Mouse (Mus musculus): ENCODE measurements around the gene Llcfc1. TPM values are rescaled to one million over a fixed set of nuclear protein-coding genes. Genes with fewer than 3 reads are reported as not detected.

The Llcfc1 gene
- total and polyA plus RNA-seq, 2 experiments: not detected

DNA sequence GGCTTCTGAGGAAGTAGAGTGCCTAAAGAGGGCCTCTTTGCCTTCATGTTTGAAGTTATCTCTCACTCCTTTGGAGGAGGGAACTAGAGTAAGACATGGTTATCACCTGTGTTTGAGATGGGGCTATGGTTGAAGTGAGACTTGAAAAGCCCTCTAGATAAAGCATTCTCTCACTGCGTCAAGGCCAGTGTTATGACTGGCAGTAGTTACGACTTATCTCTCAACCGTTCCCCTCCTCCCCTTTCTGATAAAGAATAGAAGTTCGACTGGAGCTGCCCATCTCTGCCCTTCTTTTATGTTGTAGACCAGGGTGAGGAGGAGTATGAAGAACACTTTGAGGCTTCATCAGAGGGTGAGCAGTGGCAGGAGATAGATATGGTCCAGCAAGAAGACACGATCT, 680 bp downstream of the Llcfc1 start:
- no peak for TF ChIP-seq POLR2A (IDR thresholded peaks at IDR 0.05; ENCODE audit: extremely low read depth, insufficient read depth, low read length)
- TF ChIP-seq CTCF (IDR thresholded peaks at IDR 0.05; ENCODE audit: low read depth, low read length): no peak
- DNase-seq (ENCODE audit: extremely low read depth, low read depth, low spot score): no peak
- H3K27ac ChIP-seq (replicated peaks; ENCODE audit: insufficient read depth, low read depth, low read length): no peak overlapping the region
- H3K9ac ChIP-seq (ENCODE audit: low read depth, low read length): no peak overlapping the region
- no peak overlapping the region for H3K4me3 ChIP-seq (ENCODE audit: insufficient read depth, low read depth, low read length)
- WGBS: 66% methylated on average over 5 of the region's 5 CpGs
- no peaks in the 10 kb centered on the region for H3K36me3 ChIP-seq (ENCODE audit: control insufficient read depth, insufficient read depth, low read length)
- H3K27me3 ChIP-seq (ENCODE audit: control insufficient read depth, insufficient read depth, low read length): no peaks in the 10 kb centered on the region
- H3K79me2 ChIP-seq (ENCODE audit: control insufficient read depth, insufficient read depth, low read length): no peaks in the 10 kb centered on the region
- H3K4me1 ChIP-seq (ENCODE audit: control insufficient read depth, insufficient read depth, low read length): no peaks in the 10 kb centered on the region

DNA sequence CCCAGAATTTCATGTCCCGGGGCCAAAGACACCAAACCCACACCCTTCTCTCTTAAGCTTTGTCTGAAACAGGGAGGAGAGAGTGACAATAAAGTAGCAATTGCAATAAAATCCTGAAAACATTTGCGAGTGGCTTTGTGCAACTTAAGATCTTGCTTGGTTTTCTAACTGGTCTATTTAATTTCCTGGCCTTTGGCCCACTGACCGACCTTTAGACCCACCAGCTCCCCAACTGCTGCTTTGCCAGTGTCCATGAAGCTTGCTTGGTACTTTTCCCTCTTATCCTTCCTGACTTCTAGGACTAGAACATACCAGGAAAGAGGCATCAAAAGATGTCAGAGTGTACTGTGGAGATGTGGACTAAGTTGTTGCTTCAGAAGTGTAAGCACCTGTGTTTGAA, 1.4 kb downstream of the Llcfc1 start:
- no peak for DNase-seq (ENCODE audit: extremely low read depth, low read depth, low spot score)
- no peak overlapping the region for H3K27ac ChIP-seq (replicated peaks; ENCODE audit: insufficient read depth, low read depth, low read length)
- H3K4me1 ChIP-seq (ENCODE audit: control insufficient read depth, insufficient read depth, low read length): no peaks in the 10 kb centered on the region
- H3K9ac ChIP-seq (ENCODE audit: low read depth, low read length): no peak overlapping the region
- 81% methylated on average over 3 of the region's 3 CpGs for WGBS
- no peak overlapping the region for H3K4me3 ChIP-seq (ENCODE audit: insufficient read depth, low read depth, low read length)
- no peaks in the 10 kb centered on the region for H3K27me3 ChIP-seq (ENCODE audit: control insufficient read depth, insufficient read depth, low read length)
- H3K36me3 ChIP-seq (ENCODE audit: control insufficient read depth, insufficient read depth, low read length): no peaks in the 10 kb centered on the region
- no peaks in the 10 kb centered on the region for H3K79me2 ChIP-seq (ENCODE audit: control insufficient read depth, insufficient read depth, low read length)
- TF ChIP-seq POLR2A (IDR thresholded peaks at IDR 0.05; ENCODE audit: extremely low read depth, insufficient read depth, low read length) (no peak), CTCF (IDR thresholded peaks at IDR 0.05; ENCODE audit: low read depth, low read length) (no peak)

DNA sequence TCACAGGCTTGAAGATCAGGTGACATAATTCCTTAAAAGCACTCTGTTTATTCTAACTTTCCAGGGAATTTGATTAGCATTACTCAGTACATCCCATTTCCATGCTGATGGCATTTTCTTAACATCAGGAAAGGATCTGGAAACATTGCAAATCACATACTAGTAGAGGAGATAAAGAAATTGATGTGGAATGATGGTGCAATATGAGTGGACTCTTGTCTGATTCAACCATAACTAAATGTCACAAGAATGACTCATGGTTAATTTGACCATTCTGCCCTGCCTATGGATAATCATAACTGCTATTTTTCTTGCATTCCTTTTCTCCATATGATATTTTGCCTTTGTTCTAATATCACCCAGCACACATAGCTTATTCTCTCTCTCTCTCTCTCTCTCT, 8.0 kb downstream of the Llcfc1 start:
- H3K79me2 ChIP-seq (ENCODE audit: control insufficient read depth, insufficient read depth, low read length): no peaks in the 10 kb centered on the region
- no peak overlapping the region for H3K9ac ChIP-seq (ENCODE audit: low read depth, low read length)
- H3K27me3 ChIP-seq (ENCODE audit: control insufficient read depth, insufficient read depth, low read length): no peaks in the 10 kb centered on the region
- H3K27ac ChIP-seq (replicated peaks; ENCODE audit: insufficient read depth, low read depth, low read length): no peak overlapping the region
- H3K4me1 ChIP-seq (ENCODE audit: control insufficient read depth, insufficient read depth, low read length): no peaks in the 10 kb centered on the region
- H3K4me3 ChIP-seq (ENCODE audit: insufficient read depth, low read depth, low read length): no peak overlapping the region
- H3K36me3 ChIP-seq (ENCODE audit: control insufficient read depth, insufficient read depth, low read length): no peaks in the 10 kb centered on the region
- DNase-seq (ENCODE audit: extremely low read depth, low read depth, low spot score): no peak
- TF ChIP-seq CTCF (IDR thresholded peaks at IDR 0.05; ENCODE audit: low read depth, low read length) (no peak), POLR2A (IDR thresholded peaks at IDR 0.05; ENCODE audit: extremely low read depth, insufficient read depth, low read length) (no peak)

DNA sequence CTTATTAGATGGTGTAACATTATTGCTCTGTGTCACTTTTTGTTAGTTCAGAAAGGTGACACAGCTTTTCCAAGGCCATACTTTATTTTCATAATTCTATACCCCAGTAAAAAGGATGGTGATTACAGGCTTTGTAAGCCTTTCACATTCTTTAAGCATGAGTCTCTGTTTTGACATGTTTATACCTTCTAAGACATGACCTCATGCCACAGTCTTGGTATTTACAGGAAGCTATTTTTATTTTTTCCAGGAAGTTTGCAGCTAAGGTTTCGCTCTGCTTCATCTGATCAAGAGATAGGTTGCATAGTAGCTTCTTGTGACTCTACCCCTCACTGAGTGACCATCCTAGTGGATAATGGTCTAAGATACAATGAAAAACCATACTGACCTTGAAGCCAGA, 10.2 kb downstream of the Llcfc1 start:
- H3K4me3 ChIP-seq (ENCODE audit: insufficient read depth, low read depth, low read length): no peak overlapping the region
- H3K27ac ChIP-seq (replicated peaks; ENCODE audit: insufficient read depth, low read depth, low read length): no peak overlapping the region
- no peak for DNase-seq (ENCODE audit: extremely low read depth, low read depth, low spot score)
- H3K36me3 ChIP-seq (ENCODE audit: control insufficient read depth, insufficient read depth, low read length): no peaks in the 10 kb centered on the region
- H3K9ac ChIP-seq (ENCODE audit: low read depth, low read length): no peak overlapping the region
- TF ChIP-seq CTCF (IDR thresholded peaks at IDR 0.05; ENCODE audit: low read depth, low read length) (no peak), POLR2A (IDR thresholded peaks at IDR 0.05; ENCODE audit: extremely low read depth, insufficient read depth, low read length) (no peak)
- 93% methylated on average over 1 of the region's 1 CpGs for WGBS
- no peaks in the 10 kb centered on the region for H3K4me1 ChIP-seq (ENCODE audit: control insufficient read depth, insufficient read depth, low read length)
- H3K27me3 ChIP-seq (ENCODE audit: control insufficient read depth, insufficient read depth, low read length): no peaks in the 10 kb centered on the region
- no peaks in the 10 kb centered on the region for H3K79me2 ChIP-seq (ENCODE audit: control insufficient read depth, insufficient read depth, low read length)

DNA sequence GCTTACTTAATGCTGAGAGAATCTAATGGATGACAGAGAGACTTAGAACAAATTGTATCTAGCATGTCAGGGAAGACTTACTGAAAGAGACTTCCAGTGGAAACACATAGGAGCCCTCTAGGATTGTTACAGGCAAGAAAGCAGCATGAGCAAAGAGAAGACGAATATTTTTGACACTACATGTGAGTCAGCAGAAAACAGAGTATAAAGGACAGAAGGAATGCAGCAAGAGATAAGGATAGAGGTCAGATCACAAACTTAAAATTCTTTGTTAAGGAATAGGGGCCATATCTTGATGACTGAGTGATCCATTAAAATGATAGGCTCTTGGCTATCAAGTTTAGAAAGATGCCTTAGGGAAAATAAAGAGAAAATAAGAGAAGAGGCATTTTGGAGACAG, 17.0 kb downstream of the Llcfc1 start:
- Histone ChIP-seq H3K36me3 (ENCODE audit: control insufficient read depth, insufficient read depth, low read length) (no peaks in the 10 kb centered on the region), H3K79me2 (ENCODE audit: control insufficient read depth, insufficient read depth, low read length) (no peaks in the 10 kb centered on the region), H3K4me3 (ENCODE audit: insufficient read depth, low read depth, low read length) (no peak overlapping the region), H3K4me1 (ENCODE audit: control insufficient read depth, insufficient read depth, low read length) (no peaks in the 10 kb centered on the region), H3K27ac (replicated peaks; ENCODE audit: insufficient read depth, low read depth, low read length) (no peak overlapping the region), H3K27me3 (ENCODE audit: control insufficient read depth, insufficient read depth, low read length) (no peaks in the 10 kb centered on the region), H3K9ac (ENCODE audit: low read depth, low read length) (no peak overlapping the region)
- DNase-seq (ENCODE audit: extremely low read depth, low read depth, low spot score): no peak
- TF ChIP-seq POLR2A (IDR thresholded peaks at IDR 0.05; ENCODE audit: extremely low read depth, insufficient read depth, low read length) (no peak), CTCF (IDR thresholded peaks at IDR 0.05; ENCODE audit: low read depth, low read length) (no peak)
- WGBS: 44% methylated on average over 1 of the region's 1 CpGs

DNA sequence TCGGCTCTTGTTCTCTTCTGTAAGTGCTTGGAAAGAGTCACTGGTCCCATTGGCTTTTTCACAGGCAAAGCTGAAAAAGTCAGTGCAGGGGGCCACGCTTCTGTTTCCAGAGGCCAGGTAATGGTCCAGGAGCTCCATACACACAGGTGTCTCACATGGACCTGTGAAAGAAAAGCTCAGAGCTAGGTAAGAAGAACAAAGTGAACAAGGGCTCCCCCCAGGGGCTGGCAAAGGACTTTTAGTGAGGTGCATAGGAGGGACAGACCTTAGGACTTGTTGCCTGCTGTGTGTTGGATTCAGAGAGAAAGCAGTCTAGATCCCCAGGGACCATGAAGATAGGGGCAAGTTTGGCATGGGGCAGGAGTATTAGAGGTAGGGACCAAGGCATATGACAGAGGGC, 18.7 kb downstream of the Llcfc1 start:
- Histone ChIP-seq H3K27me3 (ENCODE audit: control insufficient read depth, insufficient read depth, low read length) (no peaks in the 10 kb centered on the region), H3K27ac (replicated peaks; ENCODE audit: insufficient read depth, low read depth, low read length) (no peak overlapping the region), H3K4me1 (ENCODE audit: control insufficient read depth, insufficient read depth, low read length) (no peaks in the 10 kb centered on the region), H3K79me2 (ENCODE audit: control insufficient read depth, insufficient read depth, low read length) (no peaks in the 10 kb centered on the region), H3K4me3 (ENCODE audit: insufficient read depth, low read depth, low read length) (no peak overlapping the region), H3K9ac (ENCODE audit: low read depth, low read length) (no peak overlapping the region), H3K36me3 (ENCODE audit: control insufficient read depth, insufficient read depth, low read length) (no peaks in the 10 kb centered on the region)
- DNase-seq (ENCODE audit: extremely low read depth, low read depth, low spot score): no peak
- 62% methylated on average over 2 of the region's 2 CpGs for WGBS
- TF ChIP-seq POLR2A (IDR thresholded peaks at IDR 0.05; ENCODE audit: extremely low read depth, insufficient read depth, low read length) (no peak), CTCF (IDR thresholded peaks at IDR 0.05; ENCODE audit: low read depth, low read length) (no peak)

All from liver, adult 2 months (tissue).